Mouse (Mus musculus) embryo, embryonic 9.5 days (tissue): ENCODE results near the gene Abcc4.
A peak's percentile ranks its signal among the peaks of the same experiment; 100 is the strongest.

ENCODE experiments used
- DNase-seq: peaks from one replicate; pipeline ENCODE4 v3.0.0-alpha.2; 2017; ENCODE audit errors: extremely low spot score

The Abcc4 gene

GRCm38 (mm10) chr14:118506591-118507146, 199.3 kb downstream of the Abcc4 start:
- DNase-seq = peak; percentile 32

GRCm38 (mm10) chr14:118496767-118497166, 209.3 kb downstream of the Abcc4 start:
- no peak for DNase-seq

- DNase-seq = no peak
Observed at GRCm38 (mm10) chr14:118495458-118495857, 210.6 kb downstream of the Abcc4 start.

- DNase-seq = no peak
Observed at GRCm38 (mm10) chr14:118491708-118492107, 214.3 kb downstream of the Abcc4 start.

- DNase-seq = peak; percentile 17
Observed at GRCm38 (mm10) chr14:118491300-118491699, 214.7 kb downstream of the Abcc4 start.

- no peak for DNase-seq
Observed at GRCm38 (mm10) chr14:118490525-118490924, 215.5 kb downstream of the Abcc4 start.

GRCm38 (mm10) chr14:118486349-118486748, 219.7 kb downstream of the Abcc4 start:
- DNase-seq = no peak

- DNase-seq = no peak
Observed at GRCm38 (mm10) chr14:118485646-118486045, 220.4 kb downstream of the Abcc4 start.

GRCm38 (mm10) chr14:118482320-118482719, 223.7 kb downstream of the Abcc4 start:
- DNase-seq = no peak

- DNase-seq = no peak
Observed at GRCm38 (mm10) chr14:118481779-118482178, 224.2 kb downstream of the Abcc4 start.

- no peak for DNase-seq
Observed at GRCm38 (mm10) chr14:118476329-118476728, 229.7 kb downstream of the Abcc4 start.

- DNase-seq = peak; percentile 4
Observed at GRCm38 (mm10) chr14:118475100-118475454, 230.9 kb downstream of the Abcc4 start.

- peak; percentile 18 for DNase-seq
Observed at GRCm38 (mm10) chr14:118474226-118475099, 231.6 kb downstream of the Abcc4 start.

- peak; percentile 81 for DNase-seq
Observed at GRCm38 (mm10) chr14:118473831-118474193, 232.2 kb downstream of the Abcc4 start.

- peak; percentile 33 for DNase-seq
Observed at GRCm38 (mm10) chr14:118473188-118473830, 232.7 kb downstream of the Abcc4 start.

- no peak for DNase-seq
Observed at GRCm38 (mm10) chr14:118465331-118465730, 240.7 kb downstream of the Abcc4 start.

- DNase-seq = no peak
Observed at GRCm38 (mm10) chr14:118464401-118464800, 241.6 kb downstream of the Abcc4 start.

- DNase-seq = no peak
Observed at GRCm38 (mm10) chr14:118452572-118452971, 253.4 kb downstream of the Abcc4 start.

- no peak for DNase-seq
Observed at GRCm38 (mm10) chr14:118440155-118440554, 265.9 kb downstream of the Abcc4 start.

GRCm38 (mm10) chr14:118437156-118437931, 268.7 kb downstream of the Abcc4 start:
- peak; percentile 81 for DNase-seq

- peak; percentile 80 for DNase-seq
Observed at GRCm38 (mm10) chr14:118436791-118437155, 269.2 kb downstream of the Abcc4 start.

- peak; percentile 32 for DNase-seq
Observed at GRCm38 (mm10) chr14:118435676-118436330, 270.2 kb downstream of the Abcc4 start.
